Mouse (Mus musculus) bone marrow, adult 2 months (tissue): ENCODE results near the gene Hoxa5. TPM values are rescaled to one million over a fixed set of nuclear protein-coding genes. Genes with fewer than 3 reads are reported as not detected.

Experiments used
- H3K27ac ChIP-seq: fragments of 200-500 bp; 2 replicates; pipeline ENCODE4 v1.5.1; 2012; ENCODE audit warnings: low read depth, mild to moderate bottlenecking, control low read depth, inconsistent platforms, low read length; ENCODE audit not compliant: control insufficient read depth, poor library complexity, insufficient read depth
- H3K4me1 ChIP-seq: fragments of 200-500 bp; 2 replicates; pipeline ENCODE4 v1.6.1; 2011; ENCODE audit warnings: low read length; ENCODE audit not compliant: control insufficient read depth, insufficient read depth
- H3K4me3 ChIP-seq: fragments of 200-500 bp; replicated peaks from 2 replicates; pipeline ENCODE3; 2011; ENCODE audit warnings: mild to moderate bottlenecking, low read depth, low read length, control low read depth; ENCODE audit not compliant: control insufficient read depth
- CTCF ChIP-seq: fragments of 200-500 bp; IDR thresholded peaks from 2 replicates; pipeline ENCODE4 v1.5.1; 2011; ENCODE audit warnings: low read length, control low read depth; ENCODE audit not compliant: control insufficient read depth, insufficient read depth
- POLR2A ChIP-seq: fragments of 200-500 bp; IDR thresholded peaks from 2 replicates; pipeline ENCODE4 v1.6.1; 2011; ENCODE audit warnings: low read depth, mild to moderate bottlenecking, control low read depth, low read length, borderline replicate concordance; ENCODE audit not compliant: control insufficient read depth
- WGBS: fragments of 180-500 bp; shearing (Covaris S2); methylation state at CpG from one replicate; pipeline ENCODE4 v1.1.7; 2018; 5-methylcytosine and 5-hydroxymethylcytosine counted together
- polyA plus RNA-seq: library from polyadenylated mRNA; stranded (reverse); fragments of >200 nt; gene quantifications from 2 replicates; pipeline ENCODE4 v1.2.4, GENCODE M21; 2011; ENCODE audit warnings: low replicate concordance; ENCODE audit not compliant: missing spikeins, insufficient read depth, insufficient read length

Hoxa5 gene
- polyA plus RNA-seq, 1 experiment: 2.4 TPM

DNA sequence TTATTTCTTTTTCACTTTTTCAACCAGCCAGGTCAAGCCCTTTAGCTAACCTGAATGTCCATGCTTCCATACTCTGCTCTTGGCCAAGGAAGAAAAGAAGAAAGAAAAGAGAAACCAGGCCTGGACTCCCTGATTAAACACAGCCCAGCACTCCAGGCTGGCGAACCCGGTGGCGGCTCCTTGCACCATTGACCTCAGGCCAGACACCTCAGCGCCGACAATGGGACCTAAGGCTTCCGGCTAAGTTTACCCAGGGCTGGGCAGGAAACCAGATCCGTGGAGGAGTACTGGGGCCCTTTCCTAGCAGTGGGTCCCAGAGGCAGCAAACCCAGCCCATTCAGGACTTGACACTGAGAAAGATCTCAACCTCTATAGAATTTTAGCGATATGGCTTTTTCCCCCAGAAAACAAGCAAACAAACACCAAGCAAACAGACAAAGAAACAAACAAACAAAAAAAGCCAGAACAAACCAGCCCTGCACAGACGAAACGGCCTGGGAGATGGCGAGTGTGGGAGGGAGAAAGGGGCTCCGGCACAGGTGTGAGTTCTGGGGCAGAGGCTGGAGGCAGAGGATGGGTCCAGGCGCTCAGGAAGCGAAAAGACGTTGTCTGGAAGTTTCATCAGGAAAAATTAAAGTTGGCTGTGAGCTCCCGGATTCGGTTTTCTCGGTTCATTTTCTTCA is 27.6 kb upstream of the Hoxa5 start:
- no peaks in the 10 kb centered on the region for H3K4me1 ChIP-seq

DNA sequence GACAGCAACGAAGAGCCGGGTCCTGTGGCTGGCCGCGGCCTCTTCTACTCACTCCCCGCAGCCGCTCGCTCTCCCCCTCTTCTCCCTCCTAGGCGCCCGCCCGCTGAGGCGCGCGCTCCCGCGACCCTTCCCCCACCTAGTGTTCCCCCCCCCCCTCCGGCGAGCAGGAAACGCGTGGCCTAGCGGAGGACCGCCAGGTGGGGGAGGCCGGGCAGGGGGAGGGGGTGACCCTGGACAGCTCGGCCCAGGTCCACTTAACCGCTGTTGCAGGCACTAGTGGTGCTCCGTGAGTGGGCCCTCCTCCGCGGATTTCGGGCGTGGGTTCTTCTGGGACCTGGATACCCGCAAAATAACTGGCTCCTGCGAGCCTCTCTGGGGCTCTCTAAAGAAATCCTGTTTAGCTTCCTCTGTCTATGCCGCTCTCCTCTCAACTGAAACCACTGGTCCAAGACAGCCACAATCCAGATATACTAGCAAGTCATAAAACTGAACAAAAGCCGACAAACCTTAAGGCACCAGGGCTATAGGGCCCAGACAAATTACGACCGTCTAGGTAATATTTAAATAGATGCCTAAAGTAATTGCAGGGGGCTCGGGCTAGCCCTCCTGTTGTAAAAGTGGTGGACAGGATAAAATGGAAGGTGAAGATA is 26.3 kb upstream of the Hoxa5 start, which contains the start of gene Hoxa9:
TSS of gene Hoxa9 (minus strand) at position 574 of the 650 bp plus-strand sequence.
- H3K27ac ChIP-seq: peak within 1 kb of the TSS; percentile 32; the same call in 1 of the 2 replicates
- no peaks in the 10 kb centered on the region for H3K4me1 ChIP-seq
- 2% methylated on average over 32 of the region's 36 CpGs for WGBS
- no peak within 1 kb of the TSS for H3K4me3 ChIP-seq
- TF ChIP-seq POLR2A: no peak
- no peak for TF ChIP-seq CTCF

More for the DNA sequence above, 27.6 kb upstream of the Hoxa5 start:
- Histone ChIP-seq H3K27ac (no peak overlapping the region), H3K4me3 (peak overlapping the region; percentile 6)
- no peak for TF ChIP-seq POLR2A
- no peak for TF ChIP-seq CTCF
- 1% methylated on average over 18 of the region's 18 CpGs for WGBS

DNA sequence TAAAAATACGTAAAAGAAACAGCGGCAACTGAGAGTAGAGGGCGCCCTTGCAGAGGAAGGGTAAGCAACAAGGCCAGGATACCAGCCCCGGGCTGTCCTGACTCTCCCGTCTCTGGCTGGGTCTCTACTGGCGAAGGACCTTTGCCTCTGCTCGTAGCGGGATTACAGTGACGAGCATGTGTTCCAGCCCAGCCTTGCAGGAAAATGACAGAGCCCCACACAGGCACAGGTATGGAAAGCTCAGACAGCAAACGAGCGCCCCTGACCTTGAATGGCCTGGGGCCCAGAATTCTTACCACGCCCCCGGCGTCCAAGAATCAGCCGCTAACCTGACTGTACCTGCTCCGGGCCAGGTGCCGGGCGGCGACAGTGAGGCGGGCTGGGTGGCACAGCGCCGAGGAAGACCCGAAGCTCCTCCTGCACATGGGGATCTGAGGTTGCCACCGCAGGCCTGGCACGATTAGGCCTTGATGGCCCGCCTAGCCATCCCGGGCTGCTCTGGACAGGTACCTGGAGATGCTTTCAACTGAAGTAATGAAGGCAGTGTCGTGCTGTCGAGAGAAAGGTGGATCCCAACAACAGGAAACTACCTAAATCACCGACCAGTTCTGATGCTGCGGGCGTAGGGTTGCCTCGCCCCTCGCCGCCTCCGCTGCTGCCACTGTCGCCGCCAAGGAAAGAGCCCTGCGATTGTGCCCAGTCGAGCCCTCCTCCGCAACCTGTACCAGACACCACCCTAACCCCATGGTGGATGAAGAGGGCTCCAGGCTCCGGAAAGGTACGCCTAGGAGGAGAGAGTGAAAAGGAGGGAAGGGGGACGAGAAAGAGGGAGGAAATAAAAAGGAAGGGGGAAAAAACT is 25.4 kb upstream of the Hoxa5 start:
- H3K4me1 ChIP-seq: no peaks in the 10 kb centered on the region
- H3K27ac ChIP-seq: peak overlapping the region; percentile 32; the same call in 1 of the 2 replicates
- no peak for TF ChIP-seq POLR2A
- 1% methylated on average over 44 of the region's 44 CpGs for WGBS
- H3K4me3 ChIP-seq: peak overlapping the region; percentile 44

DNA sequence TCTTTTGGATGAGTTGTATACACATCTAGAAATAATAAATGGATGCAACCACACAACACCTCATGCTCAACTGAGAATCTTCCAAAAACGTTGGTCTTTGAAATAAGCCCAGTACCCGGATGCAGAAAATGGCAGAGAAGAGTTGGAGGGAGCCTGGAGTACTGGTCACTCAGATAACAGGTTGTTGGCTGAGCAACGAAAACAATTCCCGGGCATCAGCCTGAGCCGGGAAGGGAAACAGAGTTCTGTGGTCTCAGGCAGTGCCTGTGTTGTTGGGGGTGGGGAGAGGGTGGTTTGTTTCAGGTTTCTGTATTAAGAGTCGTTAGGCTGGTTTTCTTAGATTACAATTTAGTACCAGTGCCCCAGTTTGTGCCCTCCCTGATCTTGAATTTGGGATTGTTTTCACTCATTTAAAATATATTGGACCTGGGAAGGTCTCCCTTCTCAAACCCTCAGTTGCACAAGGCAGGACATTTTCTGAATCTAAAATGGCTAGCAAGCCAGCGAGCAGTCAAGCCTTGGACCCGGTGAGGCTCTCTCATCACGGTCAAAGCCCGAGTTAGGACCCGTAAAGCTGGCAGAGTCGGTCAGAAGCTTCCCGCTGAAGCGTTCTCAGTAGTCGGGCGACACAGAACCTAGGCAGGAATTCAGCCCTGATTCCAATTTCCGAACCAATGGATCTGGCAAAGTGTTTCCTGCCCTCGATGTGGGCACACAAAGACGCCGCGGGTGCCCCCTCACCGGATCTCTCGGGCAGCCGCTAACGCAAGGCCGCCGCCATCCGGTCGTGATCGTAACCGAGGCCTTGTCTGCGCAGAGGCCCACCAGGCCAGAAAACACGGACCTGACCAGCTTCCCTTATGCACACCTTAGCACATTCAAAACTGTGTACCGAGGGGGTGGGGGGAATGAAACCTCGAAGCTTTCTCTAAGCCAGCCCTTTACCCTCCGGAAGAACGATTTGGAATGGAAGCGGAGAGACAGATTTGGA is 24.4 kb upstream of the Hoxa5 start:
- WGBS: 2% methylated on average over 38 of the region's 38 CpGs

DNA sequence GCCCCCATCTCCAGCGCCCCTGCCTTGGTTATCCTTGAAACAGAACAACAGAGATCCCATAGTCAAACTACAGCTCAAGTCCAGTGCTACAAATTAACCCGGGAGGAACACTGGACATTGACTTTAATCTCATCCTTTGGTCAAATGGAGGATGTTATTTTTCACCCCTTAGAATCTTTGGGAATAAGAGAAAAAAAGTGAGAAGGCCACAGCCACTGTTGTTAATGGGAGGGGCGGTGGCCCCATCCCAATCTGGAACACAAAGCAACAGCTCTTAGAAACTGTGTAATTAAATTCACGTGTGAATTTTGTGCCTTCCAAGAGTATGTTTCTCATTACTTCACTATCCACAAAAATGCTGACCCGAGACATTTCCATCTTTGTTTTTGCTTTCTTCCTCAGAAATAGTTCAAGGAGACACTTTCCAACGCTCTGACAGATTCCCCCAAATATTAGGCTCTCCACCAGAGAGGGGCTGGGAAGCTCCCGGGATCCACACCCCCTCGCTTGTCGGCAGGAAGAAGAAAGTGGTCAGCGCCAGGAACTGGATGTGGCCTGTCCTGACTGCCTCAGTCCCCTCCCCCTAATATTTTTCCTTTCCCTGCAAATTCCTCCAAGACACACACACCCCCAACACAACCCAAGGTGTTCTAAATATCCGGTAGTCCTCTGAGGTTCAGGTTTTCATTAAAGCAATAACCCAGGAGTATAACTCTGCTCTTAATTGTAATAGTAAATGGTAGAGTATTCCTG is 23.3 kb upstream of the Hoxa5 start:
- TF ChIP-seq POLR2A (no peak), CTCF (no peak)
- no peak overlapping the region for H3K27ac ChIP-seq
- WGBS: 26% methylated on average over 11 of the region's 11 CpGs
- H3K4me1 ChIP-seq: no peaks in the 10 kb centered on the region
- no peak overlapping the region for H3K4me3 ChIP-seq

More for the DNA sequence above, 24.4 kb upstream of the Hoxa5 start:
- H3K27ac ChIP-seq: peak overlapping the region; percentile 50; the same call in 1 of the 2 replicates
- H3K4me3 ChIP-seq: peak overlapping the region; percentile 21
- no peak for TF ChIP-seq CTCF
- 0 out of 2 replicates have a peak, but pooled peaks have one; percentile 10 for TF ChIP-seq POLR2A
- no peaks in the 10 kb centered on the region for H3K4me1 ChIP-seq

DNA sequence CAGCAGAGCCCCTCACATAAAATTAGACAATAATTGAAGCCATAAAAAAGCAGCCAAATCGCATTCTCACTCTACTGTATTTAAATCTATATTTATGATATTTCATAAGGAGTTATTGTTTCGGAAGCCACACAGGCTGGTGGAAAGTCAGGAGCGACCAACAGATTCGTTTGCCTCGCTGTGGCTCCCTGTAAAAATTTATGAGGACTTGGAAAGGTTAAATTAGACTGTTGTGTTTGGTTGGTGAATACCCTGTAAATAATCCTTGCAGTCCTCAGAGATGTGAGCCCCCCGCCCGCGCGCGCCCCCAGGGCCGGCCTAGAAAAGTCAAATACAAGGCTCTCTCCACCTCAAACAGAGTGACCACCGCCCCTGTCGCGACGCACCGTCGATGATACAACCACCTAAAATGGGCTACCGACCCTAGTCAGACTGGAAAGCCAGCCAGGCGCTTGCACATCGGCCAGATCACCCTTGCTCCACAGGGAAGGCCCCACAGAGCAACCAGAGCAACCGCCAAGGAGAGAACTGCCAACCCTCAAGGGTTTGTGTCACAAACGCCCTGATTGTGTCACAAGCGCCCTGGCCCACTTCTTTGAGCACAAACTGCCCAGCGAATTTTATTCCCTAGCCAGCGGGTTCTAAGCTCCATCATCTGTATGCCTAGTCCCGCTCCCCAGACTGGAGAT is 22.3 kb upstream of the Hoxa5 start:
- TF ChIP-seq CTCF (no peak), POLR2A (no peak)
- no peak overlapping the region for H3K27ac ChIP-seq
- no peaks in the 10 kb centered on the region for H3K4me1 ChIP-seq
- no peak overlapping the region for H3K4me3 ChIP-seq
- 3% methylated on average over 26 of the region's 26 CpGs for WGBS
